Mouse (Mus musculus) hindbrain, embryonic 12.5 days (tissue): ENCODE measurements around the gene Ubtf. TPM values are rescaled to one million over a fixed set of nuclear protein-coding genes. Genes with fewer than 3 reads are reported as not detected.

Experiments
- ATAC-seq: fragments of 200-750 bp; cut with Nextera tagmentation; 2 replicates; pipeline ENCODE4 v1.8.0; 2017; ENCODE audit warnings: moderate TSS enrichment; ENCODE audit not compliant: low FRiP score
- H3K27ac ChIP-seq: fragments of 300-500 bp; sonication (generic); 2 replicates; pipeline ENCODE4 v1.5.1; 2016; ENCODE audit warnings: mild to moderate bottlenecking
- H3K27me3 ChIP-seq: fragments of 300-500 bp; sonication (generic); 2 replicates; pipeline ENCODE4 v1.6.1; 2016; ENCODE audit warnings: mild to moderate bottlenecking
- H3K36me3 ChIP-seq: fragments of 300-500 bp; sonication (generic); 2 replicates; pipeline ENCODE4 v1.6.1; 2016; ENCODE audit warnings: mild to moderate bottlenecking
- H3K4me1 ChIP-seq: fragments of 300-500 bp; sonication (generic); 2 replicates; pipeline ENCODE4 v1.6.1; 2016
- H3K4me2 ChIP-seq: fragments of 300-500 bp; sonication (generic); replicated peaks from 2 replicates; pipeline ENCODE4 v1.6.1; 2016; ENCODE audit warnings: mild to moderate bottlenecking
- H3K4me3 ChIP-seq: fragments of 300-500 bp; sonication (generic); 2 replicates; pipeline ENCODE4 v1.5.1; 2016; ENCODE audit warnings: mild to moderate bottlenecking
- H3K9ac ChIP-seq: fragments of 300-500 bp; sonication (generic); 2 replicates; pipeline ENCODE4 v1.6.1; 2016; ENCODE audit warnings: mild to moderate bottlenecking, moderate library complexity
- H3K9me3 ChIP-seq: fragments of 300-500 bp; sonication (generic); replicated peaks from 2 replicates; pipeline ENCODE4 v1.6.1; 2016; ENCODE audit warnings: mild to moderate bottlenecking
- WGBS: fragments of 180-500 bp; shearing (Covaris S2); methylation state at CpG from one replicate; pipeline ENCODE4 v1.1.7; 2016; 5-methylcytosine and 5-hydroxymethylcytosine counted together
- polyA plus RNA-seq: library from polyadenylated mRNA; unstranded; fragments of >200 nt; fragmentation: Nextera tagmentation; extraction: Ambion mirVana; gene quantifications from 2 replicates; pipeline ENCODE4 v1.2.1, GENCODE M21; 2016

Ubtf gene
- polyA plus RNA-seq, 1 experiment from 2014 or later: 111 TPM

DNA sequence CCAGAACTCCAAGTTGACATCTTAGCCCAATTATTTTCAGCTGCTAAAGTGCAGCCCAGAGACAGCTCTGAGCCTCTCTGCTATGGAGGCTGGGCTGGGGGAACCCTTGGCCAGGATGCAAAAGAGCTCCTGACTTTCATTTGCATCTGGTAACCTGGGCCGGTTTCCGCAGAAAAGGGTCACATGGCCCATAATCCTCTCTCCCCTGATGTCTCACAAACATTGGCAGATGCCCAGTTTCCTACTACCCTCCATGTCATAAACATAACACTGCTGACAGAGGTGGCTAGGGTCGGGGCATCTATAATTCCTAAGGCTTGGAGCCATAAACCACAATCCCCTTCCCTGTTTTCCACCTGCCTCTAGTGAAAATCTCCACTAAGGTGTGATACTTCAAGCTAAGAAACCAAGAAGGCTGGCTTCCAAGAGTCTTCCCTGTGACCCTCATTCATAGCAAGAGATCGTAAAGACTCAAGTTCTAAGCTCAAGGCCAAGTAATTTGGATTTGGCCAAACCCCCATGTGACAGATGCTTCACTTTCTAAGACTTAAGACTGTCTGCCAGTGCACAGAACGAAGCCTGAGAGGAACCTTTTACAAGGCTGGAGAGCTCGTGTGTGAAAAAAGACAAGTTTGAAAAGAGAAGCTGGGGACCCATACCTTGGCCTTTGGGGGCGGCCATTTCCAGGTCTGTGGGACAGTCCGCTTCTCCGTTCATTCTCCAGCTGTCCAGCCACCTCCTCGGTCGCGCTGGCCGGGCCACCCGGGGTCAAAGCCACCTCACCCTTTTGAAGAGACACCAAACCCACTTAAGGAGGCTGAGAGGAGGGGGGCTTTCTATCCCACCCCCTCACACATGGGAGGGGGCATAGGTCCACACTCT, 3.6 kb downstream of the Ubtf start:
- ATAC-seq: peak; percentile 8; the same call in 1 of the 2 replicates
- H3K4me1 ChIP-seq: peaks cover 26% of the 10 kb centered on the region
- peak overlapping the region; percentile 100 for H3K4me3 ChIP-seq
- 18% methylated on average over 14 of the region's 14 CpGs for WGBS
- no peaks in the 10 kb centered on the region for H3K9me3 ChIP-seq
- H3K36me3 ChIP-seq: peaks cover 40% of the 10 kb centered on the region
- H3K27ac ChIP-seq: peak overlapping the region; percentile 100
- peak overlapping the region; percentile 88 for H3K4me2 ChIP-seq
- H3K27me3 ChIP-seq: no peaks in the 10 kb centered on the region
- peak overlapping the region; percentile 100 for H3K9ac ChIP-seq

- H3K4me1 ChIP-seq: peaks cover 34% of the 10 kb centered on the region
- H3K27me3 ChIP-seq: no peaks in the 10 kb centered on the region
- H3K4me2 ChIP-seq: no peak overlapping the region
- H3K9ac ChIP-seq: no peak overlapping the region
- no peak for ATAC-seq
- WGBS: 91% methylated on average over 12 of the region's 12 CpGs
- H3K9me3 ChIP-seq: no peaks in the 10 kb centered on the region
- H3K27ac ChIP-seq: no peak overlapping the region
- H3K4me3 ChIP-seq: no peak overlapping the region
- H3K36me3 ChIP-seq: peaks cover 57% of the 10 kb centered on the region
Observed at GRCm38 (mm10) chr11:102314321-102314720, 5.2 kb downstream of the Ubtf start.

DNA sequence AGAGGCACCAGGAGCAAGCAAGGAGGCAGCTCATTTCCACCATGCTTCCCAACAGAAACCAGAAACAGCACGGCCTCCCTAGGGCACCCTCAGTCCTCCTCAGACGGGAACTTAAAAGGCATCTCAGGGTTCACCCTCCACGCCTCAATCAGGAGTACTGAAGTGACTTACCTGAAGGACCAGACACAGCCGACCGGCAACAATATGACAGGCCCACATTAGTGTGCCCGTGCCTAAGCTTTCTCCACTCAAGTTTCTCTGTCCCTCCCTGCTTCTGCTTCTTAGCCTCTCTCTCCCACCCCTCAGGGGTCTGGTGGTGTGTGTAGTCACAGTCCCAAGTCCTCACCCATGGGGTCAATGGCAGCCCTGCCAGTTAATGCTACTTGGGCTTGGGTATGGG, 7.0 kb downstream of the Ubtf start:
- 82% methylated on average over 6 of the region's 6 CpGs for WGBS
- H3K4me1 ChIP-seq: peaks cover 42% of the 10 kb centered on the region
- no peak overlapping the region for H3K9ac ChIP-seq
- H3K9me3 ChIP-seq: no peaks in the 10 kb centered on the region
- no peaks in the 10 kb centered on the region for H3K27me3 ChIP-seq
- ATAC-seq: no peak
- H3K27ac ChIP-seq: no peak overlapping the region
- no peak overlapping the region for H3K4me2 ChIP-seq
- peaks cover 68% of the 10 kb centered on the region for H3K36me3 ChIP-seq
- H3K4me3 ChIP-seq: no peak overlapping the region

- 88% methylated on average over 4 of the region's 4 CpGs for WGBS
- Histone ChIP-seq H3K27me3 (no peaks in the 10 kb centered on the region), H3K9ac (no peak overlapping the region), H3K36me3 (peaks cover 74% of the 10 kb centered on the region), H3K9me3 (no peaks in the 10 kb centered on the region), H3K27ac (no peak overlapping the region), H3K4me3 (no peak overlapping the region), H3K4me2 (no peak overlapping the region), H3K4me1 (peaks cover 42% of the 10 kb centered on the region)
- no peak for ATAC-seq
Observed at GRCm38 (mm10) chr11:102311966-102312365, 7.6 kb downstream of the Ubtf start.

DNA sequence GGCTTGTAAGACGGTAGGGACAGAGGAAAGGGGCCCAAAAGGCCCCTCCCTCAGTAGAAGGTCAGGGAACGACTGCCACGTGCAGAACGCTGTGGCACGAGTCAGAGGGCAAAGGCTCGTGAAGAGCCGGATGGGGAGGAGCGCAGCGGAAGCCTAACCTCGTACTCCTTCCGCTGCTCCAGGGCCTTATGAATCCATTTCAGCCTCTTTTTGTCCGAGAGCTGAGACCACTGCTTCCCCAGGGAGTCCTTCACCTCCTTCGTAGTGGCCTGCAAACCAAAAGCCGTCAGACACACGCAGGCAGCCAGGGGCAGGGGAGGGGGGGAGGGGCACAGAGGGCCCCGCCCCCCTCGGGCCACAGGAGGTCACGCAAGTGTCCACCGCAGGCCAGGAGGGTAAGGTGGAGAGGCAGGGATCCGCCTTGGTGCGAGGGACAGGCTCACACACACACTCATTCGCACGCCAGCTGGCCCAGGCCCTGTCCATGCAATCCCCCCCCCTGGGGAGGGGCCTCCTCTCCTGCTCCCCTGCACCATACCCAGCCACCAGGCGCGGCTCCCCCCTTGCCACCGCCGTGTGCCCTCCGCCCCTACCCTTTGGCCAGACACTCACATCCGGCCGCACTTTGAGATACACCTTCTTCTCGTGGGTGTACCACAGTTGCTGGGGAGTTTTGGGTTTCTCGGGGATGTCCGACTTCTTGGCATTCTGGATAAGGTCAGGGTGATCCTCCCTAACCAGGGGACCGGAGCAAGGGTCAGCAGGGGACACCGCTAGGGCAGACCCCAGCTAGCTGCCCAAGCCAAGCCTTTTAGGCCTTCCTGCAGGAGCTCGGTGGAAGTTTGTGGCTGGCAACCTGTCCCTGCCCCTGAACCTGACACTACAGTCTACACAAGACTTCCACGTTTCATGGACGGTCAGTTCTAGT, 8.5 kb downstream of the Ubtf start:
- no peak for ATAC-seq
- 40% methylated on average over 31 of the region's 38 CpGs for WGBS
- Histone ChIP-seq H3K4me1 (peaks cover 37% of the 10 kb centered on the region), H3K4me3 (no peak overlapping the region; the same call in none of the 2 replicates), H3K27me3 (no peaks in the 10 kb centered on the region), H3K36me3 (peaks cover 83% of the 10 kb centered on the region), H3K9me3 (no peaks in the 10 kb centered on the region), H3K9ac (peak overlapping the region; percentile 32; the same call in 1 of the 2 replicates), H3K27ac (no peak overlapping the region), H3K4me2 (no peak overlapping the region)

- peak overlapping the region; percentile 53 for H3K9ac ChIP-seq
- H3K4me1 ChIP-seq: peaks cover 28% of the 10 kb centered on the region
- H3K27me3 ChIP-seq: no peaks in the 10 kb centered on the region
- H3K4me3 ChIP-seq: peak overlapping the region; percentile 25
- peaks cover 81% of the 10 kb centered on the region for H3K36me3 ChIP-seq
- 88% methylated on average over 22 of the region's 22 CpGs for WGBS
- H3K27ac ChIP-seq: peak overlapping the region; percentile 60; the same call in 1 of the 2 replicates
- H3K9me3 ChIP-seq: no peaks in the 10 kb centered on the region
- no peak for ATAC-seq
- peak overlapping the region; percentile 55 for H3K4me2 ChIP-seq
Observed at GRCm38 (mm10) chr11:102309821-102310617, 9.5 kb downstream of the Ubtf start.

- Histone ChIP-seq H3K9ac (peak overlapping the region; percentile 53), H3K36me3 (peaks cover 70% of the 10 kb centered on the region), H3K4me3 (peak overlapping the region; percentile 25), H3K27ac (peak overlapping the region; percentile 60), H3K4me1 (peaks cover 28% of the 10 kb centered on the region), H3K4me2 (peak overlapping the region; percentile 55), H3K27me3 (no peaks in the 10 kb centered on the region), H3K9me3 (no peaks in the 10 kb centered on the region)
- ATAC-seq: peak; percentile 92
- WGBS: 1% methylated on average over 27 of the region's 27 CpGs
Observed at GRCm38 (mm10) chr11:102308979-102309378, 10.6 kb downstream of the Ubtf start.

DNA sequence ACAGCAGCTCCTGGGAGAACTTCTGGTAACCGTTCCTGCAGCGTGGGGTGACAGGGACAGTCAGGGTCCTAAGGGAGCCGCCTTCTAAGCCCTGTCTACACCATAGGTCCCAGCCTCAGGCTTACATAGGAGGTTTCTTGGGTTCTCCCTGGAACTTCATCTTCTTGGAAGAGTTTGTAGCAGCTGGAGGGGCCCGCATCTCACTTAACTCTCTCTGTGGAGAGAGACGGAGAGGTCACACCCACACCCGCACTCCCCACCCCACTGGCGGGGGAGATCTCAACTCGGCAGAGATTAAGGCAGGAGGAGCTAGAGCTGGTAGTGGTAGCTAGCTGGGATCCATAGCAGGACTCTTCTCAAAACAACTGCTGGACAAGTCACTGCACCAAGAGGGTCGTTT, 11.4 kb downstream of the Ubtf start:
- Histone ChIP-seq H3K36me3 (peaks cover 62% of the 10 kb centered on the region), H3K27ac (no peak overlapping the region)
- 87% methylated on average over 9 of the region's 9 CpGs for WGBS

GRCm38 (mm10) chr11:102305359-102305758, 14.2 kb downstream of the Ubtf start:
- H3K27ac ChIP-seq: no peak overlapping the region
- no peak overlapping the region for H3K9ac ChIP-seq
- H3K27me3 ChIP-seq: no peaks in the 10 kb centered on the region
- peaks cover 42% of the 10 kb centered on the region for H3K36me3 ChIP-seq
- 70% methylated on average over 3 of the region's 3 CpGs for WGBS
- no peaks in the 10 kb centered on the region for H3K9me3 ChIP-seq
- peaks cover 18% of the 10 kb centered on the region for H3K4me1 ChIP-seq
- H3K4me2 ChIP-seq: no peak overlapping the region
- ATAC-seq: no peak
- H3K4me3 ChIP-seq: no peak overlapping the region

More for the DNA sequence above, 11.4 kb downstream of the Ubtf start:
- Histone ChIP-seq H3K4me2 (no peak overlapping the region), H3K9me3 (no peaks in the 10 kb centered on the region), H3K9ac (no peak overlapping the region), H3K4me1 (peaks cover 28% of the 10 kb centered on the region), H3K4me3 (no peak overlapping the region), H3K27me3 (no peaks in the 10 kb centered on the region)
- ATAC-seq: no peak

DNA sequence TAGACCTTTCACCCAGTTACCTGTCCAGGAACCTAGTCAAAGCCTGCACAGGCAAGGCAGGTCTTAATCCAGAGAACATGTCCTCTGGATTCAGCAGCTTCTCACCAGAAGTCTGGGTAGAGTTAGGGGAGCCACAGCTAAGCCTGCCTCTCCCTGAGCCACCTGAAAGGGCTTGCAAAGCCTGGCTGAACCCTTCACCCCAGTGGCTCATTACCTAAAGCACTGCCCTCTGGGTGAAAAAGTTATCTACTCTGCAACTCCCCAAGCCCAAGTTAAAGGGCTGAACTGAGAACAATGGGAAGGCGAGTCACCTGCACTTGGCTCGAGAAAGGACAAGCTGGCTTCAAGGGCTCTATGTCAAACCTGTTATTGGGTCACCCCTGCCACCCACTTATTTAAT, 15.4 kb downstream of the Ubtf start:
- WGBS: 49% methylated on average over 2 of the region's 2 CpGs
- Histone ChIP-seq H3K27me3 (no peaks in the 10 kb centered on the region), H3K4me3 (no peak overlapping the region), H3K9ac (no peak overlapping the region), H3K9me3 (no peaks in the 10 kb centered on the region), H3K27ac (no peak overlapping the region), H3K36me3 (peaks cover 30% of the 10 kb centered on the region), H3K4me1 (peaks cover 6% of the 10 kb centered on the region), H3K4me2 (no peak overlapping the region)
- no peak for ATAC-seq

GRCm38 (mm10) chr11:102299839-102300238, 19.7 kb downstream of the Ubtf start:
- Histone ChIP-seq H3K27me3 (no peaks in the 10 kb centered on the region), H3K4me2 (no peak overlapping the region), H3K9me3 (no peaks in the 10 kb centered on the region), H3K9ac (no peak overlapping the region), H3K4me1 (peaks cover 16% of the 10 kb centered on the region), H3K36me3 (no peaks in the 10 kb centered on the region), H3K27ac (no peak overlapping the region), H3K4me3 (no peak overlapping the region)
- no peak for ATAC-seq
- WGBS: 10% methylated on average over 1 of the region's 1 CpGs
